Mouse (Mus musculus) embryonic facial prominence, embryonic 13.5 days (tissue): ENCODE measurements at regions not wholly inside any gene's neighbourhood (a gene's known extent, or its start where the extent isn't known, plus 50 kb on each side); places are given as distances from the start of the nearest gene placed in this dataset.
A peak's percentile ranks its signal among the peaks of the same experiment; 100 is the strongest.

Experiments
- ATAC-seq: fragments of 200-750 bp; cut with Nextera tagmentation; 2 replicates; pipeline ENCODE4 v1.8.0; 2017; ENCODE audit warnings: low read depth; ENCODE audit not compliant: insufficient number of reproducible peaks, insufficient read depth, low FRiP score, low TSS enrichment
- H3K27ac ChIP-seq: fragments of 300-500 bp; sonication (generic); 2 replicates; pipeline ENCODE4 v1.5.1; 2015; ENCODE audit warnings: moderate library complexity, mild to moderate bottlenecking, inconsistent platforms
- H3K27me3 ChIP-seq: fragments of 300-500 bp; sonication (generic); 2 replicates; pipeline ENCODE4 v1.6.1; 2015; ENCODE audit warnings: mild to moderate bottlenecking, inconsistent platforms
- H3K36me3 ChIP-seq: fragments of 300-500 bp; sonication (generic); 2 replicates; pipeline ENCODE4 v1.6.1; 2015; ENCODE audit warnings: mild to moderate bottlenecking, inconsistent platforms
- H3K4me1 ChIP-seq: fragments of 300-500 bp; sonication (generic); 2 replicates; pipeline ENCODE4 v1.6.1; 2015; ENCODE audit warnings: inconsistent platforms
- H3K4me2 ChIP-seq: fragments of 300-500 bp; sonication (generic); 2 replicates; pipeline ENCODE4 v1.6.1; 2015; ENCODE audit warnings: moderate library complexity, mild to moderate bottlenecking, inconsistent platforms
- H3K4me3 ChIP-seq: fragments of 300-500 bp; sonication (generic); 2 replicates; pipeline ENCODE4 v1.5.1; 2015; ENCODE audit warnings: mild to moderate bottlenecking, inconsistent platforms
- H3K9ac ChIP-seq: fragments of 300-500 bp; sonication (generic); 2 replicates; pipeline ENCODE4 v1.6.1; 2015; ENCODE audit warnings: mild to moderate bottlenecking, inconsistent platforms
- H3K9me3 ChIP-seq: fragments of 300-500 bp; sonication (generic); 2 replicates; pipeline ENCODE4 v1.6.1; 2016; ENCODE audit warnings: inconsistent platforms
- WGBS: fragments of 180-500 bp; shearing (Covaris S2); methylation state at CpG from one replicate; pipeline ENCODE4 v1.1.7; 2015; ENCODE audit warnings: mixed read lengths; 5-methylcytosine and 5-hydroxymethylcytosine counted together

DNA sequence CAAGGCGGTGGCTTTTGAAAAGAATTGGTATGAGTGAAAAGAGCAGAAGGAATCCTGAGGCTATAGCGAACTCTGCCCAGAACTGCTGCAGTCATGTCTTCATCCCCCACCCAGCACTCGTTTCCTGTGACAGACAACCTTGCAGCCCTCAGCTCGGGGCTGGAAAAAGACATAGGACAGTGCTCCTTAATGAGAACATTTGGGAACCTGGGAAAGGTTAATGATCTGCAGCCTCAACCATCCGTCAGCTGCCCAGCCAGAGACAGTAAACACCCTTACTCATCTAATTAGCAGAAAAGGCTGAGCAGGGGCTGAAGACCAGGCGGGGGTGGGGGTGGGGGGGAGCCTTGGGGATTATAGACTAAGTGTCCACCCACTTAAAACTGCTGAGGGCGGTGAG lies 76.3 kb upstream of the Arhgap36 start:
- Histone ChIP-seq H3K9me3 (no peaks in the 10 kb centered on the region), H3K36me3 (no peaks in the 10 kb centered on the region), H3K27ac (no peak overlapping the region), H3K4me3 (no peak overlapping the region), H3K4me1 (no peaks in the 10 kb centered on the region), H3K4me2 (no peak overlapping the region), H3K27me3 (no peaks in the 10 kb centered on the region), H3K9ac (no peak overlapping the region)
- no peak for ATAC-seq
- WGBS, result 36% methylated on average over 7 of the region's 7 CpGs

DNA sequence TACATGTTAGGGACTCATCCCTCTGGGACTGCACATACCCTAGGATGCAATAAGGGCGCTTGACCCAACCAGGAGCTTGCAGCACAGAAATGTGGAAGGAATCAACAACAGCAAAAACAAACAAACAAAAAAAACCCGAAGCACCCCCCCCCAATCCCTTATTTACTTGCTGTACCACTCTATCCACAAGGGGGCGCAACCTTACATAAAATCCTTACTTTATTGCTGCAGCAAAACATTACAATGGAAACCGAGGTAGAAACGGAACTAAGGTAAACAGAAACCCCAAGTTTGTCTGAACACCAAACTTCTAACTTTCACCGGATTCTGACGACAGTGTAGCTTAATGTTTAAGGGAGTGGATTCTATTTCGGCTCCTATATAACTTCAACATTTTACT lies 86.7 kb upstream of the Arhgap36 start:
- Histone ChIP-seq H3K27ac (no peak overlapping the region), H3K4me1 (no peaks in the 10 kb centered on the region), H3K9me3 (no peaks in the 10 kb centered on the region), H3K27me3 (no peaks in the 10 kb centered on the region), H3K36me3 (no peaks in the 10 kb centered on the region), H3K4me3 (no peak overlapping the region), H3K4me2 (peak overlapping the region; percentile 30), H3K9ac (no peak overlapping the region)
- no peak for ATAC-seq
- WGBS, result 26% methylated on average over 8 of the region's 8 CpGs

GRCm38 (mm10) chrX:49370384-49370783 lies 82.3 kb upstream of the Enox2 start:
- Histone ChIP-seq H3K36me3 (no peaks in the 10 kb centered on the region), H3K27me3 (no peaks in the 10 kb centered on the region), H3K27ac (no peak overlapping the region), H3K4me3 (no peak overlapping the region), H3K4me2 (no peak overlapping the region), H3K9ac (no peak overlapping the region), H3K4me1 (no peaks in the 10 kb centered on the region), H3K9me3 (no peaks in the 10 kb centered on the region)
- WGBS, result 78% methylated on average over 2 of the region's 2 CpGs
- ATAC-seq, result no peak

GRCm38 (mm10) chrX:49369404-49369803 lies 81.3 kb upstream of the Enox2 start:
- Histone ChIP-seq H3K4me2 (no peak overlapping the region), H3K27ac (no peak overlapping the region), H3K27me3 (no peaks in the 10 kb centered on the region), H3K4me1 (no peaks in the 10 kb centered on the region), H3K4me3 (no peak overlapping the region), H3K9me3 (no peaks in the 10 kb centered on the region), H3K36me3 (no peaks in the 10 kb centered on the region), H3K9ac (no peak overlapping the region)
- WGBS, result 67% methylated on average over 9 of the region's 9 CpGs
- ATAC-seq, result no peak

DNA sequence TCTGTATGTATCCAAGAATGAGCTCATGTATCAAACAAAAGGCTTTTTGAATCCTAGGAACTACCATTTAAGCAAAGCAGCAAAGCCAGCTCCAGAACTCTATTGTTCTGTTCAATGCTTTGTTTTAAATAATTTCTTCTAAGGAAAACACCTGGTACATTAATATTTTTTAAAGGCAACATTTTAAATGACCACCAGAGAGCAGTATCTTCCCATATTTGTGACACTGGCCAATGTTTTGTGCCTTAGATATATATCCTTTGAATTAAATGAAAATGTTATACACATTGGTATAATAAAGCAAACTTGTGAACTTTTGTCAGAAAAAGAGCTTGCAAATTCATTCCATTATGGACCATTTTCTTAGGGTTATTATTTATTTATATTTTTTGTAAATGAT lies 58.4 kb upstream of the Enox2 start:
- no peaks in the 10 kb centered on the region for H3K9me3 ChIP-seq
- no peak overlapping the region for H3K9ac ChIP-seq
- H3K4me3 ChIP-seq, result no peak overlapping the region
- H3K4me2 ChIP-seq, result no peak overlapping the region
- no peak overlapping the region for H3K27ac ChIP-seq
- H3K36me3 ChIP-seq, result no peaks in the 10 kb centered on the region
- no peaks in the 10 kb centered on the region for H3K27me3 ChIP-seq
- no peak for ATAC-seq
- no peaks in the 10 kb centered on the region for H3K4me1 ChIP-seq
